Mouse (Mus musculus) liver, adult 2 months (tissue): ENCODE measurements around the gene Lgi1. TPM values are rescaled to one million over a fixed set of nuclear protein-coding genes. Genes with fewer than 3 reads are reported as not detected.

Experiments
- DNase-seq: peaks from one replicate; pipeline ENCODE4 v3.0.0-alpha.2; 2011; ENCODE audit warnings: low read depth, low spot score; ENCODE audit errors: extremely low read depth
- H3K27ac ChIP-seq: fragments of 200-500 bp; replicated peaks from 2 replicates; pipeline ENCODE4 v1.5.1; 2012; ENCODE audit warnings: low read depth, mild to moderate bottlenecking, control low read depth, inconsistent platforms, low read length; ENCODE audit not compliant: insufficient read depth
- H3K27me3 ChIP-seq: fragments of 200-500 bp; 2 replicates; pipeline ENCODE4 v1.6.1; 2012; ENCODE audit warnings: mild to moderate bottlenecking, moderate library complexity, low read length, inconsistent platforms; ENCODE audit not compliant: control insufficient read depth, insufficient read depth
- H3K36me3 ChIP-seq: fragments of 200-500 bp; 2 replicates; pipeline ENCODE4 v1.6.1; 2012; ENCODE audit warnings: low read length, inconsistent platforms; ENCODE audit not compliant: control insufficient read depth, insufficient read depth
- H3K4me1 ChIP-seq: fragments of 200-500 bp; 2 replicates; pipeline ENCODE4 v1.6.1; 2011; ENCODE audit warnings: low read length; ENCODE audit not compliant: control insufficient read depth, insufficient read depth
- H3K4me3 ChIP-seq: fragments of 200-500 bp; 2 replicates; pipeline ENCODE4 v1.5.1; 2011; ENCODE audit warnings: low read depth, mild to moderate bottlenecking, control low read depth, low read length, moderate library complexity; ENCODE audit not compliant: insufficient read depth
- H3K79me2 ChIP-seq: fragments of 200-500 bp; 2 replicates; pipeline ENCODE4 v1.6.1; 2012; ENCODE audit warnings: inconsistent platforms, mild to moderate bottlenecking, low read length, moderate library complexity; ENCODE audit not compliant: control insufficient read depth, insufficient read depth
- H3K9ac ChIP-seq: fragments of 200-500 bp; 2 replicates; pipeline ENCODE4 v1.6.1; 2012; ENCODE audit warnings: low read depth, mild to moderate bottlenecking, control low read depth, inconsistent platforms, low read length
- CTCF ChIP-seq: fragments of 200-500 bp; IDR thresholded peaks from 2 replicates; pipeline ENCODE4 v1.5.1; 2011; ENCODE audit warnings: low read depth, low read length, control low read depth
- POLR2A ChIP-seq: fragments of 200-500 bp; IDR thresholded peaks from 2 replicates; pipeline ENCODE4 v1.6.1; 2011; ENCODE audit warnings: low read length, control low read depth; ENCODE audit not compliant: insufficient read depth; ENCODE audit errors: extremely low read depth
- WGBS: fragments of 180-500 bp; shearing (Covaris S2); methylation state at CpG from one replicate; pipeline ENCODE4 v1.1.7; 2018; 5-methylcytosine and 5-hydroxymethylcytosine counted together
- polyA plus RNA-seq: library from polyadenylated mRNA; depleted of rRNA; stranded (reverse); fragments of >200 nt; gene quantifications from 2 replicates; pipeline ENCODE4 v1.2.3, GENCODE M21; 2012
- total RNA-seq: library from RNA; depleted of rRNA; stranded (reverse); fragments of >200 nt; gene quantifications from 2 replicates; pipeline ENCODE4 v1.2.3, GENCODE M21; 2014

Gene Lgi1
- total and polyA plus RNA-seq, 2 experiments, result not detected

DNA sequence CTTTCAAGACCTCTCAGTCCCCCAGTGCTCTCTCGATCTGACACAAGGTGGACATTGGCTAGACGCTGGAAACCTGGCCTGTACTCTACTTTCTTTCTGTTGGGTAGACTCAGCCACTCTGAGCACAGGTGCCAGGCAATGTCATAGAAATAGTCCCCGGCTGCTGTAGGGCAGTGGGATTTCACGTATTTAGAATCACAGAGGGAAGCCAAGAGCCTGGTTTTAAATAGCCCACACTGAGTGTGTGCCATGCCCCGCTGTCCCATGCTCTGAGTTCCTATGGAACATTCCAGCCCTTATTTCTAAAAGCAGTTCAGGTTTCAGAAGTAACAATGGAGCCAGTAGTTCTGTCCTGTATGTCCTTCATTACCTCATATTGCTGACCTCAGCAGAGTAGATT lies 3.1 kb downstream of the Lgi1 start:
- no peak overlapping the region for H3K9ac ChIP-seq
- H3K79me2 ChIP-seq, result no peaks in the 10 kb centered on the region
- no peak overlapping the region for H3K4me3 ChIP-seq
- DNase-seq, result no peak
- TF ChIP-seq CTCF (no peak), POLR2A (no peak)
- H3K27ac ChIP-seq, result no peak overlapping the region
- no peaks in the 10 kb centered on the region for H3K4me1 ChIP-seq
- WGBS, result 88% methylated on average over 5 of the region's 5 CpGs
- peaks cover 2% of the 10 kb centered on the region; the same call in 1 of the 2 replicates for H3K27me3 ChIP-seq
- no peaks in the 10 kb centered on the region for H3K36me3 ChIP-seq

GRCm38 (mm10) chr19:38271071-38271470 lies 6.7 kb downstream of the Lgi1 start:
- H3K27me3 ChIP-seq, result no peaks in the 10 kb centered on the region
- no peak overlapping the region for H3K9ac ChIP-seq
- no peak for DNase-seq
- 51% methylated on average over 6 of the region's 6 CpGs for WGBS
- H3K27ac ChIP-seq, result no peak overlapping the region
- no peak for TF ChIP-seq CTCF
- no peak for TF ChIP-seq POLR2A
- no peaks in the 10 kb centered on the region for H3K36me3 ChIP-seq
- no peak overlapping the region for H3K4me3 ChIP-seq
- H3K79me2 ChIP-seq, result no peaks in the 10 kb centered on the region
- peaks cover 1% of the 10 kb centered on the region; the same call in 1 of the 2 replicates for H3K4me1 ChIP-seq

DNA sequence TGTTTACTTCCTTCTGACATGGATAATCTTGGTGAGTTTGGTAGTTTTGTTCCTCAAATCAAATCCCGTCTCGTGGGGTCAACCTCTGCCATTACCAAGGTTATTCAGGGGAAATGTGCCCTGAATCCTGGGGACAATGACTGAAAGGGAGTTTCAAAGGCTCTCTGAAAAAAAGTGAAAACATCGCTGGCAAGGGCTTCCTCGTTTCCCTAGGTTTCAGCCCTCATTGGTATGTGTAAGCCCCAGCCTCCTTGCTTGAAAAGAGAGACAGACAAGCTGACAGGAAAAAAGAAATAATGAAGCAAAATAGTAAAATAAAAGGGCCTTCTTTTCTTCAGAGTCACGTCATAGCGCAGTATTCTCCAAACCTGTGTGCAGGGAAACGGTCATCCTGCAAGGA lies 9.5 kb downstream of the Lgi1 start:
- DNase-seq, result no peak
- no peaks in the 10 kb centered on the region for H3K27me3 ChIP-seq
- H3K4me3 ChIP-seq, result no peak overlapping the region
- H3K4me1 ChIP-seq, result peaks cover 1% of the 10 kb centered on the region; the same call in 1 of the 2 replicates
- no peaks in the 10 kb centered on the region for H3K36me3 ChIP-seq
- 85% methylated on average over 7 of the region's 7 CpGs for WGBS
- H3K9ac ChIP-seq, result no peak overlapping the region
- H3K79me2 ChIP-seq, result no peaks in the 10 kb centered on the region
- TF ChIP-seq CTCF (no peak), POLR2A (no peak)
- no peak overlapping the region for H3K27ac ChIP-seq

- H3K9ac ChIP-seq, result no peak overlapping the region
- TF ChIP-seq POLR2A (no peak), CTCF (no peak)
- no peak overlapping the region for H3K4me3 ChIP-seq
- H3K36me3 ChIP-seq, result no peaks in the 10 kb centered on the region
- DNase-seq, result peak; percentile 82
- WGBS, result 49% methylated on average over 15 of the region's 15 CpGs
- no peaks in the 10 kb centered on the region for H3K79me2 ChIP-seq
- no peak overlapping the region for H3K27ac ChIP-seq
- no peaks in the 10 kb centered on the region for H3K27me3 ChIP-seq
- peaks cover 1% of the 10 kb centered on the region; the same call in 1 of the 2 replicates for H3K4me1 ChIP-seq
Observed at GRCm38 (mm10) chr19:38274747-38275421, 10.5 kb downstream of the Lgi1 start.

DNA sequence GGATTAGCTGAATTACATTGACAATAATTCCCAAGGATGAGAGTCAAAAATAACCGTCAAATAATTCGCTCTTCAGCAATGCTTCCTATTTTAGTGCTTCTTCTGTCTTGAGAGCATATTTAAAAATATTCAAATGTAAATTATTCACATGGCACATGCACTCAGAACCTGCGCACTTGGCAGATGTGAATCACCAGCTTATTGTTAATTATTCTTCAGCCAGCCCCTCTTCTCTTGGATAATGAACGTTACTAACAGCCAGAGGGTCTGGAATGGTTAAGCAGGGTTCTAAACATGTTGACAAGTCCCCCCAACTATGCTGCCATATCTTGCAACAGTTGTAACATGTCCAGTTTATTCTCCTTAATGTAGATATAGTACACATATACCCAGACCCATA lies 11.9 kb downstream of the Lgi1 start:
- Histone ChIP-seq H3K4me3 (no peak overlapping the region), H3K79me2 (no peaks in the 10 kb centered on the region), H3K27ac (no peak overlapping the region), H3K9ac (no peak overlapping the region), H3K36me3 (no peaks in the 10 kb centered on the region), H3K27me3 (no peaks in the 10 kb centered on the region), H3K4me1 (peaks cover 1% of the 10 kb centered on the region; the same call in 1 of the 2 replicates)
- no peak for DNase-seq
- no peak for TF ChIP-seq CTCF
- no peak for TF ChIP-seq POLR2A
- 93% methylated on average over 4 of the region's 4 CpGs for WGBS

DNA sequence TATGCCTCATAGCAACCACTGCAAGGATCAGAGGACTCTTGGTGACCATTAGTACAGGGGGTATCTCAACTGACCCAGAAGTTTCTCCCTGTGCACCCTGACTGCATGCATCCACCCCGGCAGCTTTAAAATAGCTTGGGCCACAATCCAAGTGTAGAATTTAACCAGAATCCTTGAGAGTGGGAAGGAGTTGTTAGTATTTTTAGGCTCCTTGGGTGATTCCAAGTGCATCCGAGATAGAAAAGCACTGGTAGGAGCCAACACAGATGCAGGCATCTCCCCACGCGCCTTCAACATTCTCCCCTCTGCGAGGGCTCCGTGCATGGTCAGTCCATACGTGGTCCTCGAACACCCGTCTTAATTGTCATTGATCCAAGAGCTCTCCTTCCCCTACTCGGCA lies 15.9 kb downstream of the Lgi1 start:
- Histone ChIP-seq H3K4me3 (no peak overlapping the region), H3K27ac (no peak overlapping the region), H3K79me2 (no peaks in the 10 kb centered on the region), H3K4me1 (no peaks in the 10 kb centered on the region), H3K27me3 (no peaks in the 10 kb centered on the region), H3K9ac (no peak overlapping the region), H3K36me3 (no peaks in the 10 kb centered on the region)
- DNase-seq, result no peak
- no peak for TF ChIP-seq CTCF
- no peak for TF ChIP-seq POLR2A
- 91% methylated on average over 10 of the region's 10 CpGs for WGBS
